Mouse (Mus musculus) spleen, adult 2 months (tissue): Measurements from ENCODE around the gene Socs5.

Experiments used
- CTCF ChIP-seq: fragments of 200-500 bp; IDR thresholded peaks from 2 replicates; pipeline ENCODE4 v1.5.1; 2011; ENCODE audit warnings: mild to moderate bottlenecking, inconsistent platforms; ENCODE audit not compliant: insufficient read depth, insufficient read length, insufficient replicate concordance; ENCODE audit errors: extremely low read depth
- POLR2A ChIP-seq: fragments of 200-500 bp; IDR thresholded peaks from 2 replicates; pipeline ENCODE4 v1.6.1; 2011; ENCODE audit warnings: low read depth, low read length, inconsistent platforms

DNA sequence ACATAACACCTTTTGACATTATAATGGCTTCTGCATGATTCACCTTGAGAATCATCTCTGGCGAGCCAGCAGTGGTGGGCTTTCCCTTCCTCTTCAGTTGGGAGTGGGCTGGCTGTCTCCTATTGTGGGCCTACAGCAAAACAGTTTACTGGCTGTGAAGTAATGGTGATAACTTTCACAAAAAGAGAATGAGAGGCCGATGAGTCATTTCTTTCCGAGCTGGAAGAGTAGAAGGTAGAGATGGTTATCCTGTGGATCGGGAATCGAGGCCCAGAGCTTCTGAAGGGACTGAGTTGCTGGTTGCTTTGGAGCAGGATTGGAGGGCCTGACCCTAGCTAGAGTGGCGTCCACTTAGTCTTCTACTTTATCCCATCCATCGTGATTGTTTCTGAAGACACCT, 2.0 kb downstream of the Socs5 start:
- TF ChIP-seq CTCF (no peak), POLR2A (no peak)
